Mouse (Mus musculus) CH12.LX (cell line): ENCODE measurements at regions not wholly inside any gene's neighbourhood (a gene's known extent, or its start where the extent isn't known, plus 50 kb on each side); places are given as distances from the start of the nearest gene placed in this dataset.

ENCODE experiments used
- DNase-seq: peaks from one replicate; pipeline ENCODE4 v3.0.0-alpha.2; 2013; ENCODE audit errors: extremely low read depth
- H3K27ac ChIP-seq: 2 replicates; pipeline ENCODE4 v1.5.1; 2012; ENCODE audit warnings: low read depth, mild to moderate bottlenecking, control low read depth, moderate library complexity; ENCODE audit not compliant: insufficient read depth
- H3K27me3 ChIP-seq: replicated peaks from 2 replicates; pipeline ENCODE3; 2012; ENCODE audit warnings: inconsistent platforms
- H3K36me3 ChIP-seq, 2 experiments: replicated peaks in 1 of 2; 2 replicates each; pipeline versions ENCODE3 to v1.6.1; 2012; ENCODE audit warnings: inconsistent platforms in 1 of 2, low read length in 1 of 2, mild to moderate bottlenecking in 1 of 2, mixed read lengths in 1 of 2, moderate library complexity in 1 of 2; ENCODE audit not compliant: control insufficient read depth in 1 of 2, insufficient read depth in 1 of 2
- H3K4me1 ChIP-seq, 2 experiments: 2 replicates each; pipeline ENCODE4 v1.6.1; 2012; ENCODE audit warnings: inconsistent platforms in 1 of 2, moderate library complexity in 1 of 2; ENCODE audit not compliant: insufficient read depth in 2 of 2, control insufficient read depth in 1 of 2
- H3K4me2 ChIP-seq: 2 replicates; pipeline ENCODE4 v1.6.1; 2012; ENCODE audit warnings: low read depth, mild to moderate bottlenecking, control low read depth; ENCODE audit not compliant: poor library complexity, insufficient read depth, severe bottlenecking
- H3K4me3 ChIP-seq, 3 experiments: fragments of 150-350 bp in 1 of 3; sonication (generic) in 1 of 3; replicated peaks in 1 of 3; 2 replicates each; pipeline versions ENCODE3 to v1.5.1; 2011 to 2012; ENCODE audit warnings: low read depth in 2 of 3, low read length in 2 of 3, mild to moderate bottlenecking in 2 of 3, moderate library complexity in 2 of 3, control low read depth in 1 of 3, improper control_type of control experiment in 1 of 3, inconsistent platforms in 1 of 3, mixed read lengths in 1 of 3; ENCODE audit not compliant: poor library complexity in 1 of 3
- H3K79me2 ChIP-seq: replicated peaks from 2 replicates; pipeline ENCODE4 v1.6.1; 2012; ENCODE audit warnings: mild to moderate bottlenecking, moderate library complexity; ENCODE audit not compliant: control insufficient read depth, poor library complexity, insufficient read depth, severe bottlenecking; ENCODE audit errors: extremely low read depth
- H3K9ac ChIP-seq: 2 replicates; pipeline ENCODE4 v1.6.1; 2012; ENCODE audit warnings: low read depth, mild to moderate bottlenecking, control low read depth, moderate library complexity; ENCODE audit not compliant: insufficient read depth
- H3K9me3 ChIP-seq: replicated peaks from 2 replicates; pipeline ENCODE3; 2012; ENCODE audit warnings: low read length, inconsistent platforms, mixed read lengths
- CHD2 ChIP-seq: IDR thresholded peaks from 2 replicates; pipeline ENCODE4 v1.6.1; 2011; ENCODE audit warnings: low read length, improper control_type of control experiment
- CTCF ChIP-seq, 2 experiments: IDR thresholded peaks in 1 of 2; conservative IDR thresholded peaks in 1 of 2; 2 replicates each; pipeline ENCODE4 v1.5.1; 2011 to 2012; ENCODE audit warnings: low read depth in 2 of 2, low read length in 2 of 2, improper control_type of control experiment in 1 of 2, inconsistent platforms in 1 of 2, mild to moderate bottlenecking in 1 of 2, moderate library complexity in 1 of 2
- E2F4 ChIP-seq: IDR thresholded peaks from 2 replicates; pipeline ENCODE4 v1.6.1; 2011; ENCODE audit warnings: low read depth, low read length, improper control_type of control experiment; ENCODE audit not compliant: insufficient replicate concordance
- ETS1 ChIP-seq: conservative IDR thresholded peaks from 2 replicates; pipeline ENCODE4 v1.6.1; 2012; ENCODE audit warnings: low read depth, mild to moderate bottlenecking, inconsistent platforms, low read length, improper control_type of control experiment, moderate library complexity
- IRF4 ChIP-seq: IDR thresholded peaks from 2 replicates; pipeline ENCODE4 v1.6.1; 2014; ENCODE audit warnings: low read depth, mild to moderate bottlenecking, inconsistent platforms, low read length, improper control_type of control experiment
- MEF2A ChIP-seq: IDR thresholded peaks from 2 replicates; pipeline ENCODE4 v1.6.1; 2014; ENCODE audit warnings: low read depth, mild to moderate bottlenecking, inconsistent platforms, low read length, improper control_type of control experiment, borderline replicate concordance
- MXI1 ChIP-seq: IDR thresholded peaks from 2 replicates; pipeline ENCODE4 v1.6.1; 2011; ENCODE audit warnings: mild to moderate bottlenecking, low read depth, low read length, improper control_type of control experiment
- MYC ChIP-seq: IDR thresholded peaks from 2 replicates; pipeline ENCODE4 v1.6.1; 2011; ENCODE audit warnings: low read depth, mild to moderate bottlenecking, improper control_type of control experiment, low read length
- NRF1 ChIP-seq: IDR thresholded peaks from 2 replicates; pipeline ENCODE4 v1.6.1; 2014; ENCODE audit warnings: low read depth, mild to moderate bottlenecking, inconsistent platforms, low read length, improper control_type of control experiment, moderate library complexity
- POLR2AphosphoS2 ChIP-seq: IDR thresholded peaks from 2 replicates; pipeline ENCODE4 v1.6.1; 2011; ENCODE audit warnings: low read depth, low read length, improper control_type of control experiment
- SIN3A ChIP-seq: IDR thresholded peaks from 2 replicates; pipeline ENCODE4 v1.6.1; 2012; ENCODE audit warnings: low read length, improper control_type of control experiment, inconsistent platforms
- TBP ChIP-seq: conservative IDR thresholded peaks from 2 replicates; pipeline ENCODE4 v1.6.1; 2011; ENCODE audit warnings: low read depth, low read length, improper control_type of control experiment
- TCF12 ChIP-seq: IDR thresholded peaks from 2 replicates; pipeline ENCODE4 v1.6.1; 2014; ENCODE audit warnings: low read depth, mild to moderate bottlenecking, inconsistent platforms, low read length, improper control_type of control experiment
- ZC3H11A ChIP-seq: IDR thresholded peaks from 2 replicates; pipeline ENCODE4 v1.6.1; 2012; ENCODE audit warnings: low read depth, mild to moderate bottlenecking, inconsistent platforms, low read length, improper control_type of control experiment
- ZKSCAN1 ChIP-seq: IDR thresholded peaks from 2 replicates; pipeline ENCODE4 v1.6.1; 2012; ENCODE audit warnings: low read depth, inconsistent platforms, low read length, improper control_type of control experiment, borderline replicate concordance
- ZNF384 ChIP-seq: IDR thresholded peaks from 2 replicates; pipeline ENCODE4 v1.6.1; 2012; ENCODE audit warnings: low read depth, low read length, improper control_type of control experiment, inconsistent platforms
- dilution Hi-C: fragments of 300-500 bp; cut with MboI; formaldehyde crosslinking; loops from 2 replicates; pipeline ENCODE4 v1.14.3; 2020; ENCODE audit warnings: low sequenced_read_pairs; ENCODE audit not compliant: extremely low pct_unique_long_range_greater_than_20kb, extremely low pct_ligation_motif_present
- in situ Hi-C: fragments of 300-500 bp; cut with MboI; formaldehyde crosslinking; loops from 3 replicates; pipeline ENCODE4 v1.14.3; 2019; ENCODE audit warnings: low sequenced_read_pairs, low pct_ligation_motif_present, low pct_unique_long_range_greater_than_20kb, mixed read lengths

DNA sequence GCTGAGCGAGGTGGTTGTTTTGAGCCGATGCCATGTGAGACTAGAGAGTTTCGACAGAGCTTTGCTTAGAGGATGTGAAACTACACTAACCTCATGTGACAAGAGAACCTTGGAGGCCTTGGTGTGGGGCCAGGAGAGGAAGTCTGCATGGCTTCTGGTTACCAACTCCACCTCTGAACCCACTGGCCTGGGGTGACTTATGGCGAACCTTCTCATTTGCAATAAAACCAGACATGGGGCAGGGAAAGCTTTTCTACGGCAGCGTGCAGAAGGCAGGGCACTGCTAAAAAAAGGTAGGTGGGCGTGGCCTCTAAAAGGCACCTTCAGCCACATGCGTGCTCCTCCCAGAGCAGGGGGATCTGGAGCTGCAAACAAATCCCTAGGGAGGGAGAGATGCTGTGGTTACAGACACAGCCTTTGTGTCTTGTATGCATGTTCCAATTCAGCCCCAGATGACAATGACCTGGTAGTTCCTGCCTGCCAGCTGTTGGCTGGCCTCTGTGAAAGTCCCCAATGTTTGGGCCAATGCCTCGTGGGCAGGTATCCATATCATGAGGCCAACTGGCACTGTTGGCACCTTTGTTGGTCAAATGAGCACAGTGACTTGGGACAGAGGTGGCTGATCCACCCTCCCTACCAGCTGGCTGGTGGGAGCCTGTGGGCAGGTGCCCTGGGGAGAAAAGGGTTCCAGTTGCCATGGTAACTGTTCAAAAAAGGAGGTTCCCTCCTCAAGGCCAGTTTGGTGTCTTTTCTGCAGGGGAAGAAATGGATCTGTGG is 127.5 kb upstream of the Map3k1 start (continued):
- TF ChIP-seq CTCF (conservative IDR thresholded peaks at IDR 0.05 in 1 of 2, IDR thresholded peaks at IDR 0.05 in 1 of 2; ENCODE audit: low read depth in 2 of 2, low read length in 2 of 2), result no peak
- peak; percentile 94 for TF ChIP-seq ETS1
- no peak for TF ChIP-seq ZKSCAN1
- TF ChIP-seq TCF12, result peak; percentile 83; the same call in 1 of the 2 replicates
- TF ChIP-seq ZC3H11A, result no peak
- TF ChIP-seq E2F4, result no peak
- peak; percentile 98 for TF ChIP-seq IRF4
- TF ChIP-seq MXI1, result peak; percentile 73
- TF ChIP-seq NRF1, result 0 out of 2 replicates have a peak, but pooled peaks have one; percentile 28
- TF ChIP-seq, all 38 proteins: peak for 24

DNA sequence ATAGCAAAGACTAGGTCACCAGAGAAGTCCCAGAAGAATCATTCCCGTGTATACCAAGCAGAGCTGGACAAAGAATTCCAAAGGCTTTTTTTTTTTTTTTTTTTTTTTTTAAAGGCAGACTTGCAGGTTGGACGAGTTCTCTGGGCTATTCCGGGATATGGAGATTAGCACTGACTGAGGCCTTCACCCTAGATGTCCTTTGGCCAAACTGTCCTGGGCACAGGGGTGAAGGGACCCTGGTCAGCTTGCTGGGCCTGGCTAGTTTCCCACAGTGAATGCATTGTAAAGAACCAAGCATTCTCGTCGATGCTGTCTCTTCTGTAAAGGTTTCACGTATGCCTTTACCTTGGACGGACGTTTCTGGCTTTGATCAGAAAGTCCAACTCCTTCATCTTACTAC is 128.2 kb upstream of the Map3k1 start:
- in situ Hi-C loops, result loop anchor here (5.0 kb wide), 2 partner anchors 35 to 120 kb away; no protein-coding TSS in a partner anchor
- H3K9ac ChIP-seq, result no peak overlapping the region
- H3K79me2 ChIP-seq, result no peaks in the 10 kb centered on the region
- H3K4me3 ChIP-seq, result no peak overlapping the region
- peak overlapping the region; percentile 38 for H3K4me2 ChIP-seq
- H3K27me3 ChIP-seq, result no peaks in the 10 kb centered on the region
- dilution Hi-C loops, result no loop called here
- H3K9me3 ChIP-seq, result no peaks in the 10 kb centered on the region
- H3K36me3 ChIP-seq, result no peaks in the 10 kb centered on the region
- TF ChIP-seq CHD2, result no peak
- TF ChIP-seq ZNF384, result peak; percentile 41; the same call in 1 of the 2 replicates
- TF ChIP-seq, all 38 proteins: peak for 1
- peaks cover 13 to 60% of the 10 kb centered on the region in 2 experiments for H3K4me1 ChIP-seq
- no peak overlapping the region for H3K27ac ChIP-seq
- no peak for DNase-seq

DNA sequence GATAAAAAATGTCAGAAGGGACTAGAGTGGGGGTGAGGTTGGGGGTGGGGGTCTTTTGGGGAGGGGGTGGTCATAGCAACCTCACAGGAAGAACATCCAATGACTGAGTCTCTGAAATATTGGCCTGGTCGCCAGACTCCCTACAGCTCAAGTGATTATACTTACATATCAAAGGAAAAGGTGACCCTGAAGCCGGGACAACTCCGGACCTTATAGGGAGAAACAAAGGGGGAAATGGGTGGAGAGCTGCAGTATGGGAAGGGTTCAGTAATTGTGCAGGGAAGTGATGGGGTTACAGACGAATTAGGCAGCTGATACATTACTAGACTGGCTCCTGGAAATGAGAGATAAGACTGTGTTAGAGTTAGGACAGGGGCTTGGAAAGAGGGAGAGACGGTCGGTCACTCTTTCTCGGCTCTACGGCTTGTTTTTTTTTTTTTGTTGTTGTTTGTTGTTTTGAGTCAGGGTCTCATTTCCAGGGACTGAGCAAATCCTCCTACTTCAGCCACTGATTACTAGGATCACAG is 130.2 kb upstream of the Map3k1 start:
- H3K79me2 ChIP-seq, result no peaks in the 10 kb centered on the region
- no peak overlapping the region for H3K4me2 ChIP-seq
- H3K36me3 ChIP-seq, result no peaks in the 10 kb centered on the region
- H3K9me3 ChIP-seq, result no peaks in the 10 kb centered on the region
- H3K9ac ChIP-seq, result no peak overlapping the region
- no peaks in the 10 kb centered on the region for H3K27me3 ChIP-seq
- in situ Hi-C loops, result loop anchor here (5.0 kb wide), 2 partner anchors 33 to 122 kb away; no protein-coding TSS in a partner anchor
- dilution Hi-C loops, result no loop called here
- H3K4me3 ChIP-seq, result no peak overlapping the region
- TF ChIP-seq POLR2AphosphoS2 (no peak), SIN3A (no peak), MEF2A (no peak), TBP (no peak), MYC (no peak)
- H3K27ac ChIP-seq, result no peak overlapping the region
- peaks cover 13 to 64% of the 10 kb centered on the region in 2 experiments for H3K4me1 ChIP-seq
- DNase-seq, result no peak
